Mouse (Mus musculus) kidney, adult 2 months (tissue): ENCODE measurements at regions not wholly inside any gene's neighbourhood (a gene's known extent, or its start where the extent isn't known, plus 50 kb on each side); places are given as distances from the start of the nearest gene placed in this dataset.

ENCODE experiments used
- DNase-seq: peaks from one replicate; pipeline ENCODE4 v3.0.0; 2021
- H3K27ac ChIP-seq: fragments of 200-500 bp; 2 replicates; pipeline ENCODE4 v1.5.1; 2012; ENCODE audit warnings: low read depth, low read length, control low read depth, inconsistent platforms; ENCODE audit not compliant: insufficient read depth
- H3K27me3 ChIP-seq: fragments of 200-500 bp; replicated peaks from 2 replicates; pipeline ENCODE4 v1.6.1; 2012; ENCODE audit warnings: mild to moderate bottlenecking, moderate library complexity, low read length, inconsistent platforms; ENCODE audit not compliant: control insufficient read depth, insufficient read depth
- H3K36me3 ChIP-seq: fragments of 200-500 bp; 2 replicates; pipeline ENCODE4 v1.6.1; 2012; ENCODE audit warnings: mild to moderate bottlenecking, moderate library complexity, low read length, inconsistent platforms; ENCODE audit not compliant: control insufficient read depth, insufficient read depth
- H3K4me1 ChIP-seq: fragments of 200-500 bp; 2 replicates; pipeline ENCODE4 v1.6.1; 2011; ENCODE audit warnings: low read length; ENCODE audit not compliant: control insufficient read depth, insufficient read depth
- H3K4me3 ChIP-seq: fragments of 200-500 bp; 2 replicates; pipeline ENCODE4 v1.5.1; 2011; ENCODE audit warnings: mild to moderate bottlenecking, low read depth, low read length, control low read depth; ENCODE audit not compliant: insufficient read depth
- CTCF ChIP-seq: fragments of 200-500 bp; conservative IDR thresholded peaks from 2 replicates; pipeline ENCODE4 v1.5.1; 2011; ENCODE audit warnings: low read depth, mild to moderate bottlenecking, control low read depth, low read length, moderate library complexity, mixed read lengths; ENCODE audit not compliant: insufficient read depth, insufficient read length
- POLR2A ChIP-seq: fragments of 200-500 bp; IDR thresholded peaks from one replicate; pipeline ENCODE4 v1.6.1; 2011; ENCODE audit warnings: low read depth, low read length, control low read depth
- WGBS: fragments of 180-500 bp; shearing (Covaris S2); methylation state at CpG from one replicate; pipeline ENCODE4 v1.1.7; 2018; 5-methylcytosine and 5-hydroxymethylcytosine counted together

DNA sequence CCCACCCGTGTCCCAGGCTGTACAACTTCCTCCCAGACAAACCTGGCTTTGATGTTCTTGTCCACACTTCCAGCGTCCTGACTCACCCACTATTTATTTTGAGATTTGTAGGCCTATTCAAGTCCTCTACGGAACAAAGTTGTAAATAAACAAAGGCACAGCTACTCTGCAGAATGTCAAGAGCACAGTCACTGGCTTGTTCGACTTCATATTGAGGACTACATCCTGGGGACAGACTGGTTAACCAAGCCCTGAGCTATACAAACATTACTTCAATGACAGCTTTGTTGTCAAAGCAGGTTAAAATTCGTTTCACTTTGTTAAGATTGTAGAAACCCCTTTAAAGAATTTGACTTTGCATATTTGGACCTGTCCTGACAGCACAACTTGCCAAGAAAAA is 190.3 kb upstream of the Ctso start:
- Histone ChIP-seq H3K4me1 (no peaks in the 10 kb centered on the region), H3K27ac (no peak overlapping the region), H3K36me3 (no peaks in the 10 kb centered on the region), H3K4me3 (no peak overlapping the region), H3K27me3 (no peaks in the 10 kb centered on the region)
- no peak for DNase-seq
- 34% methylated on average over 5 of the region's 5 CpGs for WGBS
- TF ChIP-seq CTCF, result no peak
- no peak for TF ChIP-seq POLR2A

DNA sequence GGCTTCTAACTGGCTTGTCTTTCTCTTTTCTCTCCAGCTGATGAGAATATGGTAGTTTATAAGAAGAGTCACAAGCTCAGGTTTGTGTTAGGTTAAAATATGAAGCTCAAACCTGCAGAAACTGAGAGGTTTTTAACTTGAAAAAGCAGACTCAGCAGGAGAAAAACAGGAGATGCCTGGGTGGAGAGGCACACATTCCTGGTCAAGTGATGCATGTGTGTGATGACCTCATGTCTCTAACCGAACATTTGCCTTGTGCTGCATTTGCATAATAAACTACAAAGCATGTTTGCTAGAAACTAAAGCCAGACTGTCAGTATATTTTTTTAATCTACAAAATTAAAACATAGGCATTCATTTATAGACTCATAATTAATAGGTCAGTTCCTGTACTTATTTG is 182.2 kb upstream of the Ctso start:
- Histone ChIP-seq H3K4me1 (no peaks in the 10 kb centered on the region), H3K27ac (no peak overlapping the region), H3K4me3 (no peak overlapping the region), H3K36me3 (no peaks in the 10 kb centered on the region), H3K27me3 (no peaks in the 10 kb centered on the region)
- 33% methylated on average over 1 of the region's 1 CpGs for WGBS
- no peak for DNase-seq
- TF ChIP-seq POLR2A, result no peak
- no peak for TF ChIP-seq CTCF

- H3K27ac ChIP-seq, result no peak overlapping the region
- H3K4me3 ChIP-seq, result no peak overlapping the region
- H3K27me3 ChIP-seq, result no peaks in the 10 kb centered on the region
- WGBS, result 75% methylated on average over 4 of the region's 4 CpGs
- H3K4me1 ChIP-seq, result no peaks in the 10 kb centered on the region
- no peaks in the 10 kb centered on the region for H3K36me3 ChIP-seq
- DNase-seq, result no peak
- TF ChIP-seq POLR2A (no peak), CTCF (no peak)
Observed at GRCm38 (mm10) chr3:81752955-81753354, 179.4 kb upstream of the Ctso start.

DNA sequence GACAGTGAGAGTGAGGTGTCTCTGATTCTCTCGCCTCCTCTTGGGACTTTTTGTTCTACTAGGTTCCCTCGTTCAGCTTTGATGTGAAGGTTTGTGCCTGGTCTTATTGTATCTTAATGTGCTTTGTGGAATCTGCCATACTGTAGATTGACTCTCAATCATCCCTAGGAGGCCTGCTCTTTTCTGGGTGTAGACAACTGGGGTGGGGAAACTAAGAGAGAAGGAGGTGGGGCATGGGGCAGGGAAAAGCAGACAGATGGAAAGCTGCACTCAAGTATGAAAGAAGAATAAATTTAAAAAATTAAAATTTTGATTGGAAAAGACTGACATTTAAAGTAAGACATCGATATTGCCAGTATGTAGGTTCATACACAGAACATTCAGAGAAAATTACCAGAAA is 172.0 kb upstream of the Ctso start:
- Histone ChIP-seq H3K4me1 (no peaks in the 10 kb centered on the region), H3K36me3 (no peaks in the 10 kb centered on the region), H3K4me3 (no peak overlapping the region), H3K27ac (no peak overlapping the region), H3K27me3 (no peaks in the 10 kb centered on the region)
- TF ChIP-seq POLR2A (no peak), CTCF (no peak)
- WGBS, result 89% methylated on average over 3 of the region's 3 CpGs
- DNase-seq, result no peak

DNA sequence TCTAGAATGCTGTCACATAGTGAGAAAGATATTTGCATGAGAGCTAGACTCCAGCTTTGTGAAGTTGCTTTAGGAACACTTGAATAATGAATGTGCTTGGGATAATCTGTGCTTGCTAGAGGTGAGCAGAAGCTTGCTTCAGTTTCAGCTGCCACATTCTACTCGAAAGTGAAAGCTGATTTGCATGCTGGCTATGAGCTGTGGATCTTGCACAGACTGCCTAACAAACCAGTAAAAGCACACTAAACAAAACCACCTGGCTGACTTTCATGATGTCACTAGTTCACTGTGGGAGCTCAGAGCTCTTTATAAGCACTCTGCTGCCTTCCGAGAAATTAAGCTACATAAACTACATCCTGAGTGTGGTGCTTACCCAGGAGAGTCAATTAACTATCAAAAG is 171.5 kb upstream of the Ctso start:
- no peak overlapping the region for H3K4me3 ChIP-seq
- TF ChIP-seq CTCF (no peak), POLR2A (no peak)
- DNase-seq, result no peak
- H3K27ac ChIP-seq, result no peak overlapping the region
- no peaks in the 10 kb centered on the region for H3K4me1 ChIP-seq
- H3K36me3 ChIP-seq, result no peaks in the 10 kb centered on the region
- no peaks in the 10 kb centered on the region for H3K27me3 ChIP-seq
- WGBS, result 42% methylated on average over 2 of the region's 2 CpGs

GRCm38 (mm10) chr3:81771812-81772211 is 160.6 kb upstream of the Ctso start:
- Histone ChIP-seq H3K4me1 (no peaks in the 10 kb centered on the region), H3K4me3 (no peak overlapping the region), H3K27ac (no peak overlapping the region), H3K36me3 (no peaks in the 10 kb centered on the region), H3K27me3 (no peaks in the 10 kb centered on the region)
- 57% methylated on average over 3 of the region's 3 CpGs for WGBS
- DNase-seq, result no peak
- no peak for TF ChIP-seq POLR2A
- TF ChIP-seq CTCF, result no peak

DNA sequence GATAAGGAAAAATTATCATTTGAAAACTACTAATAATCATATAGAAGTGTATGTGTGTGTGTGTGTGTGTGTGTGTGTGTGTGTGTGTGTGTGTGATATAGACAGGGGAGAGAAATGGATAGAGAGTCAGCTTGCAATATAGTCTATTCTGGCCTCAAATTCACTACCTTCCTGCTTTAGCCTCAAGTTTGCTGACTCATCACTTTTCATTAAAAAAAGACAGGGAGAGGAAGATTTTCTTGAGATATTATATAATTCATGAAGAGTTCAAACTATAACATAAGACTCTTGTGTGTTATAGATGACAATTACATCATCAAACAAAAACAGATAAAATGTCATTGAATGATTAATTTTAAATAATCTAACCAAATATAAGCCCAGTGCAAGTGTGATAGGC is 159.4 kb upstream of the Ctso start:
- no peak for TF ChIP-seq POLR2A
- TF ChIP-seq CTCF, result no peak
- no peaks in the 10 kb centered on the region for H3K27me3 ChIP-seq

DNA sequence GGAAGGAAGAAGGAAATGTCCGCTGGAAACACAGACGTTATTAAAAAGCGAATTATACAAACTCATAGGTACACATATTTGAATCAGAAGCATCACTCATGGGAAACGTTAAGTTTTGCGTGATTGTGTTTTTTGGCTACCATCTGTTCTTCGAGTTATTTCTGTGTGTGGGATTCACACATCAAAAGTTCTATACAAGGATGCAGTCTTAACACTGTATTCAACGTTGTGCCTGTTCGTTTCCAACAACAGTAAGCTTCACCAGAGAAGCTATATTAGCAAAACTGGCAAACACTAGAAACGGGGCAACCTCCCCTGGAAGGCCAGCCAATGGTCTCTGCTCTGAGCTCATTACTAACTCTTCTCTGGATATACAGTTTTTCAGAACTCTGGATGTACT is 150.3 kb upstream of the Ctso start:
- Histone ChIP-seq H3K27me3 (no peaks in the 10 kb centered on the region), H3K4me1 (peaks cover 2% of the 10 kb centered on the region; the same call in 1 of the 2 replicates), H3K4me3 (no peak overlapping the region), H3K36me3 (no peaks in the 10 kb centered on the region), H3K27ac (no peak overlapping the region)
- TF ChIP-seq CTCF (no peak), POLR2A (no peak)
- no peak for DNase-seq
- WGBS, result 87% methylated on average over 9 of the region's 9 CpGs

More for the DNA sequence above, 159.4 kb upstream of the Ctso start:
- Histone ChIP-seq H3K4me1 (no peaks in the 10 kb centered on the region), H3K36me3 (no peaks in the 10 kb centered on the region), H3K27ac (no peak overlapping the region), H3K4me3 (no peak overlapping the region)
- no peak for DNase-seq
